Mouse (Mus musculus) liver, postnatal 0 days (tissue): ENCODE data around the gene Celsr1.

ENCODE experiments used
- CTCF ChIP-seq: sonication (generic); IDR thresholded peaks from 2 replicates; pipeline ENCODE4 v1.5.1; 2016; ENCODE audit warnings: antibody characterized with exemption, low read depth
- EP300 ChIP-seq: IDR thresholded peaks from 2 replicates; pipeline ENCODE4 v1.6.1; 2016; ENCODE audit warnings: antibody characterized with exemption, low read depth, mild to moderate bottlenecking

GRCm38 (mm10) chr15:86079467-86079866 lies 45.9 kb upstream of the Celsr1 start:
- TF ChIP-seq CTCF: no peak
- no peak for TF ChIP-seq EP300
